Mouse (Mus musculus): ENCODE data around the gene Pou2f1.

GRCm38 (mm10) chr1:165857279-165857678 lies 145.2 kb downstream of the Pou2f1 start:
- TF ChIP-seq CTCF (IDR thresholded peaks at IDR 0.05; ENCODE audit: low read depth, low read length) (no peak), POLR2A (IDR thresholded peaks at IDR 0.05; ENCODE audit: extremely low read depth, insufficient read depth, low read length) (no peak)

All from liver, adult 2 months (tissue).